Mouse (Mus musculus) cerebellum, postnatal 14 days (tissue): ENCODE data around the gene Lpin3.

Experiments
- DNase-seq, 2 experiments: peaks; one replicate each; pipeline ENCODE4 v3.0.0; 2021; ENCODE audit warnings: mixed read lengths in 2 of 2

Gene Lpin3

DNA sequence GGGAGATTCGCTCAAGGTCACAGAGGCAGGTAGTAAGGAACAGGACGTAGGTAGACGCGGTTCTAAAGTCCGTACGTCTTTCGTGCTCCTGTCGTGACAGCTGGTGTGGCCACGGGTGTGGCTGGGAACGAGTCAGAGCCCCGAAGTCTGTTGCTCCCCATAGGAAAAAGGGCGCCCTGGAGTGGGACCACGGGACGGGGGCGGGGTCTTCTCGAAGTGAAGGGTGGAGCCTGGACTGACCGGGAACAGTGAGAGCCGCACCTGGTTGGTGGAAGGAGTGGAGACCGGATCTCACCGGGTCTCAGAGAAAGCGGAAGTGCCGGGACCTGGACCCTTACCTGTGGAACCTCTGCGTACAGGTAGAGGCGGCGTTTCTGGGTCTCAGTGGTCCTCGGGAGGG lies 7.4 kb downstream of the Lpin3 start:
- DNase-seq = peak; percentile 66 to 71

DNA sequence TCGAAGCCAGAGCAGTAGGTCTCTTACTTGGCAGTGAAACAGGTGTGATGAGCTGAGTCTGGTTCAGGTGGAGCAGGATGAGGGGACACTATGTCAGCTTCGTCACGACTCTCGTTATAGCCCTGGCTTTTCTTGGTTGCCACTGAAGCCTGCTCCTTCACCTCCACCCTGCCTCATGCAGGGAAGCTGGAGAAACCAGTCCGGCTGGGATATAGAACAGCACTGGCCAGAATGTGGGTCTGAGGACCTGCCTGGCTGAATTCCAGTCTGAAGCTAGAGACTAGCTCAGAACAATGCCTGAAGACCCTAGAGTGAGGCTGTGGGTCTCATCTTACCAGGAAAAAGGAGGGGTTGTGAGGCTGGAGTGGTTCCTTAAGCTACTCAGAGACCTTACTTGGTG lies 10.6 kb downstream of the Lpin3 start:
- DNase-seq = no peak

DNA sequence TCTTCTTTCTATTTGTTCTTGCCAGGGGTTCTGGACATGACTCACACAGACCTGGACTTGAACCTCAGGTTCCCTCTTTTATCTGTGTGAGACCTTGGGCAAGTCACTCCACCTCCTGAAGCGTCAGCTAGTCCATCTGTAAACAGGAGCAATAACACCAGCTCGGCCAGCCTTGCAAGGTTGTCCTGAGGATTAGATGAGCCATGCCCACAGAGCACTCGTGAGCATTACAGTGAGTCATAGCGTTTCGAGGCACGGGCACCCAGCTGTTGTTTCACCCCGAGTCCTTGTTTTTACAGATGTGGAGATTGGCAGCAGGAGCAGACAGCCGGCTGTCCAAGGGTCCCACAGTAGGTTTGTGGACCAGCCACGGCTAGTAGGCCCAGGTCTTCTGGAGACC lies 11.2 kb downstream of the Lpin3 start:
- DNase-seq = no peak

DNA sequence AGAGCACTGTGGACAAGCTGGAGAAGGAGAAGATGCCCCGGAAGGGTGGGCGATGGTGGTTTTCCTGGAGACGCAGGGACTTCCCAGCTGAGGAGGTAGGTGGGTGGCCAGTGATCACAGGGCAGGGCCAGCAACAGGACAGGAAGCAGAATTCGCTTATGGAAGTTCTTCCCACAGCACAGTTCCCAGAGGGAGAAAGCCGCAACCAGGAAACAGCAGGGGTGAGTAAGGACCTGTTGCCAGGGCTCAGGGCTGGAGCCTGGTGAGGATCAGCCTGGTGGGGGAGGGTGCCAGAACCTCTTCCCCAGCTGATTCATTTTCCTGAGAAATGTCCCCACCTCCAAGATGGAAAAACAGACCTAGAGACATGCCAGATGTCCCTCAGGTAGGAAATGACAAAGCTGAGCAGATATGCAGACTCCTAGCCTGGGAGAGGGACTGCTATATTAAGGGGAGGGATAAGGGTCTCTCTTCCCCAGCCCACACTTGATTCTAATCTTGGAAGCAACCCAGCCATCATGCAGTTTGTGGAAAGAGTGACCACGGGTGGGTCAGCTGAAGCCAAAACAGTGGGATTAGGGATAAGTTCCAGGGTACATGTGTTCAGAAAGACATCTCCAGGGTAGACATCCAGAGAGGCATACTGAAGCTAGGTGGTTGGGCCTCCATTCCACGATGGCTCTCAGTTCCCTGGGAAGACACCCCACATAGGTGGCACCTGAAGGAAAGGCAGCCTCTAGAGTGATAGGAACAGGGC lies 21.4 kb downstream of the Lpin3 start:
- peak in 1 of 2 experiments; percentile 64 for DNase-seq

DNA sequence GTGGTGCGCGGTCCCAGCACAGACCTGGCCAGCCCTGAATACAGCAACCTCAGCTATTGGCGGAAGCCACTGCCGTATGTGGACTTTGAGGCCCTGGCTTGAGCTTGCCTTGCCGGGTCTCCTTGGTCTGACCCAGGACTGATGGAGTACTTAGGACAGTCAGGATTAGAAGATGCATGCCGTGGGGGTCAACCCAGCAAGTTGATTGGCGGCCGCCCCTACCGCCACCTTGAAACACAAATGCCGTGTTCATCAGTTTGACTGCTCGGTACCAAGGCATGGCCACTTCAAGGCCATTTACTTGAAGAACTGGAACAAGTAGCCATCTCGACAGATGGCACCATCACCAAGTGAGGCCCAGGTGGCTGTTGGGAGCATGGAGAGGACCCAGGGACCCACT lies 24.8 kb downstream of the Lpin3 start:
- no peak for DNase-seq

DNA sequence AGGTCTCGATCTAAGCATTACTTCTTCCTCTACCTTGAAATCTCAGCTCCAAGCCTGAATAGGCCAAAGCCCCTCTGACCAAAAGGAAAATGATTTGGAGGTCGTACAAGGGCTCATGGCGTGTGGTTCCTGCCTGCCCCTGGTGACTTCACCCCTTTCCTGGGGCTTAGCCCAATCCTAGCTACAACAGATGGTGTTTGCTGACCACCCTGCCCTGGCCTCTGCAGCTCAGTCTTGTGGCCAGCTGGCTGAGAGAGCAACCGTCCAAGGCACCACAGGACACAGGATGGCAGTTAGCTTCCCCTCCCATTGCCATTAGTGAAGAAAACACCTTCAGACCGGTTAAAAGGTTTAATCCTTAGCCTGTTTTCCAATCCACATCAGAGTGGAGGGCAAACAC lies 25.6 kb downstream of the Lpin3 start:
- DNase-seq = peak; percentile 87 to 91

DNA sequence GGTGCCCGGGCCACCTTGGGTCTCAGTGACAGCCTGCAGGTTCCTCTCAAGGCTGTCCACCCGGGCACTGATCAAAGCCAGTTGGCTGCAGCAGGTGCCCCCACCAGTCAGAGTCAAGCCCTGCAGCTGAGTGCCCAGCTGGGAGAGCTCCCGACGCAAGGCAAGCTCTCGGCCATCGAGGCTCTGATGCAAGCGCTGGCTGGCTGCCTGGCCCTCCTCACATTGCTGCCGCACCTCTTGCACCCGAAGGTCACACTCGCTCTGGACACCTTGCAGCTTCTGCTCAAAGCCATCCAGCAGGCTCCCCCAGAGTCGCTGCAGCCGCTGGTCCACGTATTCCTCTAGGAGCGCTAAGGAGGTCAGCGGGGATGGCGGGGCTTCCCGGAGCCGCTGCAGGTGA lies 28.1 kb downstream of the Lpin3 start:
- peak in 1 of 2 experiments; percentile 45 for DNase-seq

DNA sequence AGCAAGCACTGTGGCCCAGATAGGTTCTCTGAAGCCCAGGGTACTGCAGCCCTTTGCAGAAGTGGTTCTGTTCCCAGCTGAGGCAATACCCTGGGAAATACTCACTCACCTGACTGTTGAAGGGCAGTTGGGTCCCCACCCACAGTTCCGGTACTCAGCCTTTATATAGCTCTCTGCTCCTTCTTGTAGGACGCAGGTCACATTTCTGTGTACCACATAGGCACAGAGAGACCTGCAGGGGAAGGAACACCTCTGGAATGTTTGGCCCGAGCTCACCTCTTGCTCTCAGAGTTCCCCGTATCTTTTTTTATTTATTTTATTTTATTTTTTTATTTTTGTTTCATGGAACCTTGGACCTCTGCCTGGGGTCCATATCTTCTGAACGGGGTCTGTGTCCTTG lies 30.2 kb downstream of the Lpin3 start:
- no peak for DNase-seq

DNA sequence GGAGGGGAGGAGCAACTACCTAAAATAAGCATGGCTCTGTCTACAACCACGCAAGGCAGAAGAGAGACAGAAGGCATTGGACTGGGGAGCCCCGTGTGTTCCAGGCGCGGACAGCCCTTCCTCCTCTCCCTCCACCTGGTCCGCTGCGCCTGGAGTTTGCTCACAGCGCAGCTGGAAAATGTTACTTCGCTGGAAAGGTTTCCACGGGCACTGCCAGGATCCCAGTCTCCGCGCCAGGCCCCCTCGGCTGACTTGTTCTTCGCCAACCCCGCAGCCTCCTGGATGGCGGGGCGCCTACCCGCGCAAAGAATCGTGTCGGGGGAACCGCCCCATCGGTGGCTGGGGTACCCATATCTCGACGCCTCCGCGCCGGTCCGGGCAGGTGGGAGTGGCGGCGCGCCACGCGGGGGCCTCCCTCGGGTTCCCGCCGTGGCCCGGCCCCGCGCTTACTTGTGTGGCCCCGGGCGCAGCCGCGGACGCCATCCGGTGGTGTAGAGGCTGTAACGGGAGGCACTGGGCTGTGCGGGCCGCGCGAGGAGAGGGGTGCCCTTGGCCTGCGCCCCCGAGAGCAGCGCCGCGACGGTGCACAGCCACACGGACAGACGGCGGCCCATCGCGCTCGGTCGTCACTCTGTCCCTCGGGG lies 31.2 kb downstream of the Lpin3 start:
- DNase-seq = peak; percentile 49 to 55

DNA sequence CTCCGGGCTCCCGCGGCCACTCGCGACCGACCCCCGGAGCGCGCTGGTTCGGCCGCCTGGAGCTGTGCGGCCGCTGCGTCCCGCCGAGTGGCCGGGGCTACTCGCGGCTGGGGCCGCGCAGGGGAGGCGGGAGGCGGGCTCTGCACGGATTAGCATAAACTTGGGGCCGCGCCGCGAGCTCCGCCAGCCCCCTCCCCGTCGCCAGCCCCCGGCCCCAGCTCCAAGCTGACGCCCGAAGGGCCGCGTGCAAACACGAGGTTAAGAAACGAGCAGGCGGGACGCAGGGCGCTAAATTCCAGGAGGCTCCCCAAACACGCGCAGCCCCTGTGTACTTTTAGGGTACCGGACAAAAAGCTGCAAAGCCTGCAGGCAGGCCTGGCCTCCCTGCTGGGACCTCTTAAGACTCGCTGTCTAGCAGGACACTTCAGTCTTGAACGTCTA lies 31.8 kb downstream of the Lpin3 start, which contains the start of gene Emilin3:
Gene Emilin3, minus strand, starts transcription at position 98 of the 441 bp plus-strand sequence.
- DNase-seq = no peak

DNA sequence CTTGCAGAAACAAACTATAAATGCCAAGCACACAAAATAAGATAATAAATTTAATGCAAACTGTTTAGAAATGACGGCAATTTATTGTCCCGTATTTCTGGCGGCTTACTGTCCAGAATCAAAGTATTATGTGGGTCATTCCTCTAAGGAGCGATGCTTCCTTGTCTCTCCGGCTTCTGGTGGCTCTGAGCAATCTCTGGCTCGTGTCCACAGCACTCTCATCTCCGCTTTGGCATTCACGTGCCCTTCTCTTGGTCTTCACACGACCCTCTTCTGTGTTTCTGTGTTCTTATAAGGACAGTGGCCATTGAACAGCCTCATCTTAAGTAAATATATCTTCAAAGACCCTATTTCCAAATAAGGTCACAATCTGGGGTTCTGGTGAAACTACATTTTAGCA lies 34.2 kb downstream of the Lpin3 start:
- DNase-seq = peak; percentile 54 to 60

DNA sequence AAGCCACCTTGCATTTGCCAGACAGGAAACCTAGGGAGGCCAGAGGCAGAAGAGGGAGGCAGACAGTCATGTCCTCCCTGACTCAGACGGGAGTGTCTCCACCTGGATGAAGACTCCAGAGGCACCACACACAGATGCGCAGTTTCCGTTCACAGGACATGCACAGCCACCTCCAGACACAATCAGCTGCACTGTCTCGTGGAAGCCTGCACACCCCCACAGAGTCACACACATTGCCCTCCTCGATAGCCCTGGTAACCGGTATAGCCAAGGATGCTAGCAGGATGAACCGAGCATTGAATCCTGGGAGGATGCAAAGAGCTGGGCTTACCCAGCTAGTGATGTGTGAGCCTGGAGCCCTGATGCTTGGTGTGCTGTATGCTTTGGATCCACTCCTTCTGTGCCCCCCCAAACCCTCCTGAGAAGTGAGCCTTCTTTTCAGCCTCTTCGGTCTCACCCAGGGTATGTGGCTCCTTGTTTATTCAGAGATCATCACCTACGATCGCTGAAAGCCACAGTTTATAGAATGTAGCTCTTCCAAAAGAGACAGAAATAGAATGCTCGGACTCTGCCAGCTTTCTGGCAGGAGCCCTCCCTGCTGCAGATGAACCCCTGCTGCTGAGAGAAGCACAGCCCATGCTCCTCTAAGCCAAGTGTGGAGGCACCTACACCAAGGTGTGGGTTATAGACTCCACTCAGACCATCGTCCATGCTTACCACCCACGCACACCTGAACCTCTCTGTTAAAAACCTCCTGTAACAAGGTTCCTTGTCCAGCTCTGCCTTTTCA lies 35.5 kb downstream of the Lpin3 start:
- DNase-seq = peak; percentile 53 to 73

DNA sequence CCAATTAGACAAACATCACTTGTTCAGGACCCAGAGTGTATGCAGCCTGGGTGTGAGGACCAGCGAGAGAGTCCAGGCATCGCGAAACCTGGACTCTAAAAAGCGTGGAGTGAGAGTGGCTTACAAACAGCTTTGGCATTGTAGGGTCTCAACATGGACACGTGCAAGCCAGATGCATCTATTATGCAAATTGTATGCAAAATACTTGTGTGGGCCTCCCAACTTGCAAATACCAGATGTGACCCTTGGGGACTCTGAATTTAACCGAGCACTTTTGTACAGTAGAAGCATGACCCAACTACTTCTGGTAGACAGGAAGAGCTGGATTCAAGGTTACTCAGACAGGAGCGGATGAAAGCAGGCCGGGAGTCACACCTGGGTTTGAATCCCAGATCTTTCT lies 36.2 kb downstream of the Lpin3 start:
- no peak for DNase-seq

DNA sequence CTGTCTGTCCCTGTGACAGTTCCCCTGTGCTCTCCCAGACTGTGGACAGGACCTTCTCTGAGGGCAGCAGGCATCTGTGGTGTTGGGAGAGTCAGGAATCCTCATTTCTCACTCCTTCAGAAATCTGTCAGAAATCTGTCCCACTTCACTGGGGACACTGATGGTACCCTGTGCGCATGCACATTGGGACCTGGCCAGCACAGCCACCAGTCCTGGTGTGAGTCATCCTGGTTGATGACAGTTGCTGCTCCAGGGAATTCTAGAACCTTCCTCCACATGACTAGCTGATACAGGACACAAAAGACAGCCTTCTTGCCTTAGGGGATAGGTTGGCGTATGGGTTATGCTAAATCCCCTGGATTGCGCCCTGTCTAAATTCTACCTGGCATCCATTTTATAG lies 36.8 kb downstream of the Lpin3 start:
- no peak for DNase-seq

DNA sequence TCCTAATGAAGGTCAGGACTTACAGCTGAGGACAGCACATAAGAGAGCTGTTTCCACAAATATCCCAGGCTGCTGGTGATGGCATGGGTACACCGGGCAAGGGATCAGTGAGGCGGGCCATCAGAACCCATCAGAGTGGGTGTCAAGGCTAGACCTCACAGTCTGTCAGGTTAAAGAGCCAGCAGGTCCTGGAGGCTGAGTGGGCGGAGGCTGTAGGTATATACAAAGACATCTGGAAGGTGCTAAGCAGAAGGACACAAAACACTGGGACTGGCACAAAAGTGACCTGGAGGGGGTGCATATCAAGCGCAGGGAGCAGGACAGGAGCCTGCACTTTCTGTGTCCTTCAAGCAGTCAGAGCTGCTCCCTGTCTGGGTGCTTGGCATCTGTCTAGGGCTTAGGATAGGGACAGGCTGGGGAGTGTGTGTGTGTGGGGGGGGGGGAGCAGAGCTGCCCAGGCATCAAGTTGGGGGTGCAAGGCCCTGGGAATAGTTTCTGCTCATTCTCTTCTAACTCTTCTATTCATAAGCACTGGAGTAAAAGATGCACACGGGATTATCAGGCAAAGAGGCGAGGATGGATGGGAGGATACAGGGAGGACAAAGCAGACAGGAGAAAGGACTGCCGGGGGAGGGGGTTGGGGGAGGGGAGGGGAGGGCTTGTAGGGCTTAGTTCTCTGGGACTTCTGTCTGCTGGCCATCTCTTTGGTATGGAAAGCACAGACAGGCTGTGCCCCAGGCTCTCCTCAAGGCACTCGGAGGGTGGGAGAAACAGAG lies 37.9 kb downstream of the Lpin3 start:
- DNase-seq = no peak

DNA sequence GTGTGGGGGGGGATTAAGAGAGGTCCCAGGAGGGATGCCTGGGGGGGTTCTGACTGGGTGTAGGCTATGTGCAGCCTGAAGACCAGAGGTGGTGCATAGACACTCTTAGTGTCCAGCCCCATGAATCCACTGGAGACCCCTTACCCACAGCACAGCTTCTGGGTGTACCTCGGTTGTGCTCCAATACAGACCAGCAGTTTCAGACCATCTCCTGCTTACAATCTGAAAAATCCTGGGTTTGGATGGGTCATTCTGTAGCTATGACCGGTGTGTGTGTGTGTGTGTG lies 38.4 kb downstream of the Lpin3 start:
- DNase-seq = no peak

DNA sequence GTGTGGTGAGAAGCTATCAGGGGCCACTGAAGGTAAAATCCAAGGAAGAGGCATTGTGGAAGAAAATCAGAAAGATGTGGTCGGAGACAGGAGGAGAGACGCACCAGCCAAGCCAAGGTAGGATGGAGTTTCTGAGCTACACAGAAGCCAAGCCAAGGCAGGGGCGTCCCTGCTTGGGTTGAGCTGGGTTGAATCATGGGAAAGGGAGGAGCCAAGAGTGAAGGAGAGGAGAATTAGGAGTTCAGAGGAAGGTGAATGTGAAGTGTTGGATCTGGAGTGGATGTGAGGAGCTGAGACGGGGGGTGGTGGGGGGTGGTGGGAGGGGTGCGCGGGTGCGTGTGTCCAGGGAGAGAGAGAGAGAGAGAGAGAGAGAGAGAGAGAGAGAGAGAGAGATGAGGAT lies 40.8 kb downstream of the Lpin3 start:
- DNase-seq = no peak

DNA sequence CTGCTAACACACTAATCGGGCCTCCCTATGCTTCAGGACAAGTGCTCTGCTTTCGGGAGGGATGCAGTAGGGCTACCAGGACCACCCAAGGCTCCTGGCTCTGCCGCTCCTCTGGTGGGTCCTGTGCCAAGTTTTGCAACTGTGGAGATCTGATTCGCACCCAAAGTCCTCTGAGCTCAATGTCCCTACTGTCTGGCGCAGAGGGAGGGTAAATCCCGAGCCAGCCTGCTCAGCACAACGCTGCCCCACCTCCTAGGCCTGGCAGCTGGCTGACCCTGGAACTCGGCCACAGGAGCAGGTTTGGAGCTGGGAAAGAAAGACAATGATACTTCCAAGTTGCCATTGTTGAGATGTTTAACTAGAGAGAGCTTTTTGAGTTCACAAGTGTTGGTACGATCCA lies 44.7 kb downstream of the Lpin3 start:
- peak; percentile 48 to 65 for DNase-seq

DNA sequence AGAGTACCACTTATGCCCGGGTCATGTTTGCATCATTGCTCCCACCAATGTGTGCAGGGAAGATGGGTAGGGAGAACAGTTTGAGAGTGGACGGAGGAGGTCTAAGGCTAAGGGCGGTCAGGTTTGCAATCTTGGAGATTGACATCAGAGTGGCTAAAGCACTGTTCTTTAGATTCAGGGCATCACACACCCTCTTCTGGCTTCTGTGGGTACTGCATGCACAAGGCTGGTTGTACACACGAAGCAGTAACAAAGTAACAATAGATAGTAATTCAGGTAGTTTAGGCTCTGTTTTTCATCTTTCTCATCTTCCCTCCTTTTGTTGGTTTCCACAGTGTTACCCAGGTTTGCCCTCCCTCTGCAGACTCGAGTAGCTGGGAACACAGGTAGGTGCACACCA lies 50.9 kb downstream of the Lpin3 start:
- DNase-seq = no peak

DNA sequence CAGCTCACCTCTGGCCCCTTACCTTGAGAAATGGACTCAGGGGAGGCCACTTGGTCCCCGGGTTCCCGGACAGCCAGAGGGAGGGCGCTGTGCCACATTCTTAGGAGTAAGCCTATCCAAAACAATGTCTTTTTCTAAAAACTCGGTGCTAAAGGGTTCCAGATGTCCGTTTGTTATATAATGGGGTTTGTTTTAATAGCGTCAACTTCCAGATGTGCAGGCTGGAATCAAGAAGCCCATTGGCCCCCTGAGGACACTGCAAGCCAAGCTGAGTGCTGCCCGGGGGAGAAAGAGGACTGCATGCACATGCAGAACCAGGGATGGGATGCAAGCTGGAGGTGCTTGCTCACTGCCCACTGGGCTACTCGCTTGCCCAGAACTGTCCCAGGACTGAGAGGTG lies 51.9 kb downstream of the Lpin3 start:
- DNase-seq = no peak

DNA sequence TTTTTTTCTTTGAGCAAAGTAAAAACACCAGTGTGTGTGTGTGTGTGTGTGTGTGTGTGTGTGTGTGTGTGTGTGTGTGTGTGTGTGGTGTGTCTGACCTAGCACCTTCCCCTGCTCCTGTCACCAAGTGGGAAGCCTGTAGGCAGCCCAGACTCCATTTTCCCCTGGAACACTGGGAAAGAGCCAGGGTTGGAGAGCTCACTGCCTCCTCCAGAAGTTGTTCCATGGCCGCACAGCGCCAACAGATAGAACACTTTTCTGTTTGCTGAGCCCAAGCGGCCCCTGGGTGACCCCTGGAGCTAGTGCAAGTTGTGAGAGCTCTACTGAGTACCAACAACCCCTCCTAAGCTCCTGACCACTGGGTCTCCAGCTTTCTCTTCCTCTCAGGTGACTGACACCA lies 52.5 kb downstream of the Lpin3 start:
- DNase-seq = no peak

DNA sequence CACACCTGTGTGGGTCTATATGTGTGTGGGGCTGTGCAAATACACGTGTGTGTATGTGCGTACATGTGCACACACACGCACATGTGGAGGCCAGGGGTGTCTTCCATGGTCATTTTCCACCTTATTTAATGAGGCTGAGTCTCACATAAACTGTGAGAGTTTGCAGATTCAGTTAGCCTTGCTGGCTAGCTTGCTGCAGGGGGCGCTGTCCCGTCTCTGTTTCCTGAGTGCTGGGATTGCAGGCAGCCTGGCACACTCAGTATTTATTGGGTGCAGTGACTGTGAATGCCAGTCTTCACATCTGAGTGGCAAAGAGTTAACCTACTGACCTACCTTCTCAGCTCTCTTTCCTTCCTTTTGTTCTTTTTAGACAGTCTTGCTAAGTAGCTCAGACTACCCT lies 53.4 kb downstream of the Lpin3 start:
- DNase-seq = no peak

DNA sequence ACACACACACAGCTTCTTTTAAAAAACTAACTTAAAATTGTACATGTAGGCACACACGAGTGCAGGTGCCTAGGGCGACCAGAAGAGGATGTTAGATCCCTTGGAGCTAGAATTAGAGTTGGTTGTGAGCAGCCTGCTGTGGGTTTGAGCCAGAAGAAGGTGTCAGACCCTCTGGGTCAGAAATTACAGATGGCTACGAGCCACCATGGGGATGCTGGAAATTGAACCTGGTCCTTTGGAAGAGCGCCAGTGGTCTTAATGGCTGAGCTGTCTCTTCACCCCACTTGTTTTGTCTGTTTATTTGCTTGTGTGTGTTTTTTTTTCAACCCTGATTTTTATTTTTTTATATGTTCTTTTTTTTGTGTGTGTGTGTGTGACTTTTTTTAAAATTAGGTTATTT lies 54.0 kb downstream of the Lpin3 start:
- no peak for DNase-seq
